Mouse (Mus musculus): Measurements from ENCODE around the gene Phykpl.
"Not testable (repeated sequence)": the region's sequence is repeated elsewhere in the genome, so short reads cannot be mapped to it uniquely, and the experiment has no call there.

Phykpl gene

GRCm38 (mm10) chr11:51586411-51586810 lies 1.9 kb downstream of the Phykpl start:
- no peak for DNase-seq (ENCODE audit: low spot score in 2 of 2)

DNA sequence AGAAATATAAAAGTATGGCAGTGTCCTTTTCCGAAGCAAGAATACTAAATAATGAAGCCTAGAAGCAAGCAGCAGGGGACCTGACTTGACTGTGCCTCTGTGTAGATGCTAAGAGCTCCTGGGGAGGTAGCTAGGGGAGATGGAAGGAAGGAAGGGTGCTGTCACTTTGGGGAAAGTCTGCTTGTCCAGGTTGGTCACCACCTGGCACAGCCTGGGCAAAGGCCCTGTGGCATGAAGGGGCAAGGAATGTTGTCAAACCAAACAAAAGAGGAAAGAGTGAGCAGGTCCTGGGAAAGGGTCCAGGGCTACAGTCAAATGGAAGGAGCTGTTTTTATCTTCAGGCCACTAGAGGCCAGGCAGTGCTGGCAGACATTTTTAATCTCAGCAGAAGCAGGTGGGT lies 2.5 kb downstream of the Phykpl start:
- DNase-seq (ENCODE audit: low spot score in 2 of 2) = no peak

DNA sequence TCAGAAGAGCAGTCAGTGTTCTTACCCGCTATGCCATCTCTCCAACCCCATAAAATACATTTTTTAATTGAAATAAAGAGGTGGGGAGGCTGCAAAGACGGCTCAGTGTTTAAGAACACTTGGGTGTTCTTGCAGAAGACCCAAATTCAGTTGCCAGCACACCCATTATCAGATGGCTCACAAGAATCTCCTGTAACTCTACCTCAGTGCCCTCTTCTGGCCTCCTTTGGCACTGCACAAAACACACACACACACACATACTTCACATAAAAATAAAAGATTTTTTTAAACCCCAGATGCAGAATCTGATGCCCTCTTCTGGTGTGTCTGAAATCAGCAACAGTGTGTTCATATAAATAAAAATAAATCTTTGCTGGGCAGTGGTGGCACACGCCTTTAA lies 4.3 kb downstream of the Phykpl start:
- DNase-seq (ENCODE audit: low spot score in 2 of 2) = no peak

- DNase-seq (ENCODE audit: low spot score in 2 of 2) = no peak
Measured at GRCm38 (mm10) chr11:51590002-51590401, 5.4 kb downstream of the Phykpl start.

GRCm38 (mm10) chr11:51591168-51591567 lies 6.6 kb downstream of the Phykpl start:
- no peak for DNase-seq (ENCODE audit: low spot score in 2 of 2)

DNA sequence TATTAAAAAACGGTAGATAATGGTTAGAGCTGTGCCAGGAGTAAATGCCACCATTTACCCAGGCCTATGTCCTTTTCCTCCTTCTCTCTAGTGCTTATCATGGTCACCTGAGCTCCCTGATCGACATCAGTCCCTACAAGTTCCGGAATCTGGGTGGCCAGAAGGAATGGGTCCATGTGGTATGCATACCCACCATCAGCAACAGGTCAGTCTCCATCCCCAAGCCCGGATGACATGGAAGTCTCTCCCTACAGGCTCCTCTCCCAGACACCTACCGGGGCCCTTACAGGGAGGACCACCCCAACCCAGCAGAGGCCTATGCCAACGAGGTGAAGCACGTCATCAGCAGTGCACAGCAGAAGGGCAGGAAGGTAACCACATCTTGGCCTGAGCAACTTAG lies 7.4 kb downstream of the Phykpl start:
- no peak for DNase-seq (ENCODE audit: low spot score in 2 of 2)

DNA sequence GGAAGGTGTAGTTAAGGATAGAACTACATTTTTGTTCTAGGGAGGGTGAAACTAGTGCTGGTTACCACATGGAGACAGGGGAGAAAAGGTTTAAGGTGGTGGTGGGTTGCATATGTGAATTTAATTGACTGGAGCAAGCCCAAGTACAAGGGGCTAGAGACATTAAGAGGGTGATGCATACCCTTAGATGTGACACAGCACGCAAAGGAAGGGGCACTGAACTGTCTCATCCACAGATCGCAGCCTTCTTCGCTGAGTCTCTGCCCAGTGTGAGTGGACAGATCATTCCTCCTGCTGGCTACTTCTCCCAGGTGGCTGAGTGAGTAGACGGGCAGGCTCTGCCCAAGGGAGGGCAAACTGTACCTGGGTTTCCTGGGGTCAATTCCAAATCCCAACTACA lies 8.8 kb downstream of the Phykpl start:
- DNase-seq (ENCODE audit: low spot score in 2 of 2) = no peak

GRCm38 (mm10) chr11:51593849-51594248 lies 9.3 kb downstream of the Phykpl start:
- DNase-seq (ENCODE audit: low spot score in 2 of 2) = no peak

DNA sequence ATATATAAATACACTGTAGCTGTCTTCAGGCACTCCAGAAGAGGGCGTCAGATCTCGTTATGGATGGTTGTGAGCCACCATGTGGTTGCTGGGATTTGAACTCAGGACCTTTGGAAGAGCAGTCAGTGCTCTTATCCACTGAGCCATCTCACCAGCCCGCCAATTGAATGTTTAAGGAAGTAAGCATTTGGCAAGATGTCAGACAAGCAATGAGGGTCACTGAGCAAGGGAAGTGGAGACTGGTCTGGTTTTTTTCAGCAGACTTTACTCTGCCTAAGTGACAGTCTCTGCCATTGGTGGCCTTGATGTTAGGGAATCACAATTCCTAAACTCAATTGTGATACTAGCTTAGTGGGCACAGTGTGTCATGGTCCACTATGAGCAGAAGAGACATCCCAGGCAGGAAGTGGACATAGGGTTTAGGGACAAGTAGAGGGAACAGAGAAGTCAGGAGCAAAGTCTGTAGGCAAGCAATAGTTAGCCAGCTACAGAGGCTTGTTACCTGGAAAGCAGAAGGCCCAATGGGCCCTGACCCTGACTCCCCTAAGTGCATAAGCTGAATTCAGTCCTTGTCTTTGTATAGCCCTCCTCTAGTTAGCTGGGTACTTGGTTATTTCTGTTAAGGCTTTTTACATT lies 10.3 kb downstream of the Phykpl start:
- DNase-seq (ENCODE audit: low spot score in 2 of 2) = no peak

DNA sequence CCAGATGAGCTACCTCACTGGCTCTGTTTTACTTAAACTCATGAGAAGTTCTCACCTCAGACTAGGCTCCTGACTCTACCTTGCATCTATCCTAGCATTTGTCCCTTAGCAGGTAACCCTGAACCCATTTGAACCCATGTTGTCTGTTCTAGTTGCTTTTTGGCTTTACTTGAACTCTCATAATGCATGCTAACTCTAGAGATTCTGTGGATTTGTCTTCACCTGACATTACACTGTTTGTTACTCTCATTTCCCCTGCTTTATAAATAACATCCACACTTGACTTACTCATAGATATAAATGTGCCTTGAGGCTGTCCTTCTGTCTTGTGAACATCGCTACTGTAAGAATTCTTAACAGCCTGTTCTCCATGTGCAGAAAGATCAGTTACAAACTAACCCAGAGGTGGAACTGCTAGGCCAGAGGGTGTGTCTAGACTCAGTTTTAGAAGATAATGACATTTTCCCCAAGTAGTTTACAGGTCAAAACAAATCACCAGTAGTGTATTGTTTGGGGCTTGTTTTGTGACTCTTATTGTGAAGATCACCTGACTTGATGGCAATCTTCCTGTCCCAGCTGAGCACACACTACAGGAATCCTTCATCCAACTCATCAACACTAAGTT lies 11.0 kb downstream of the Phykpl start:
- no peak for DNase-seq (ENCODE audit: low spot score in 2 of 2)

- DNase-seq (ENCODE audit: low spot score in 2 of 2) = no peak
Measured at GRCm38 (mm10) chr11:51597553-51597952, 13.0 kb downstream of the Phykpl start.

GRCm38 (mm10) chr11:51602253-51602652 lies 17.7 kb downstream of the Phykpl start:
- no peak for DNase-seq (ENCODE audit: low spot score in 2 of 2)

GRCm38 (mm10) chr11:51605602-51606446 lies 21.3 kb downstream of the Phykpl start:
- peak; percentile 88 to 89 for DNase-seq (ENCODE audit: low spot score in 2 of 2)

DNA sequence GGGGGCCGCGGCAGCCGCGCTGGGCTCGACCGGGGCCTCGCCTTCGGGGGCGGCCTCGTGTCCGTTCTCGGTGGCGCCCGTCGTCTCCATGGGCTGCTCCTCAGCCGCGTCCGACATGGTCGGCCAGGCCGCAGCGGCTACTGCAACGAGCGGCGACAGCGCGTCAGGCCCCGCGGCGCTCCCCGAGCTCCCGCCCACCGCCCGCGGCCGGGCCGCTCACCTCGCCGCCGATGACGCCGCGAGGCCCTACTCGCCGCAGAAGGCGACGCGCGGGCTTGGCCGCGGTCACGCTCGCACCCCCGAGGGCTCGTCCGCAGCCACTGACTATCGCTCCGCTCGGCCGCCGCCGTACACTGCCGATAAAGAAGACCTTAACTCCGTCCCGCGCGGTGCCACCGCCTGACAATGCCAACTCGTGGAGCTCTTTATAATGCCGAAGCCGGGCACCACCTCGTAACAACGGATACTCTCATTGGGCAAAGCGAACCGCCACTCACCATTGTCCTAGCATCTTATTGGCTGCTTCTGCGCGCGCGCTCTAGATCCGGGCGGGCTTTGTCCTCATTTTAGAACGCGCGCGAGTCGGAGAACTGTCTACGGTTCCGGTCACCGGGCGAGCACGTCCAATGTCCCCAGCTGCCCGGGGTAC lies 22.0 kb downstream of the Phykpl start, which contains the start of gene Hnrnpab:
TSS of gene Hnrnpab (minus strand) at position 401 of the 649 bp plus-strand sequence.
- peak; percentile 95 to 97 for DNase-seq (ENCODE audit: low spot score in 2 of 2)

DNA sequence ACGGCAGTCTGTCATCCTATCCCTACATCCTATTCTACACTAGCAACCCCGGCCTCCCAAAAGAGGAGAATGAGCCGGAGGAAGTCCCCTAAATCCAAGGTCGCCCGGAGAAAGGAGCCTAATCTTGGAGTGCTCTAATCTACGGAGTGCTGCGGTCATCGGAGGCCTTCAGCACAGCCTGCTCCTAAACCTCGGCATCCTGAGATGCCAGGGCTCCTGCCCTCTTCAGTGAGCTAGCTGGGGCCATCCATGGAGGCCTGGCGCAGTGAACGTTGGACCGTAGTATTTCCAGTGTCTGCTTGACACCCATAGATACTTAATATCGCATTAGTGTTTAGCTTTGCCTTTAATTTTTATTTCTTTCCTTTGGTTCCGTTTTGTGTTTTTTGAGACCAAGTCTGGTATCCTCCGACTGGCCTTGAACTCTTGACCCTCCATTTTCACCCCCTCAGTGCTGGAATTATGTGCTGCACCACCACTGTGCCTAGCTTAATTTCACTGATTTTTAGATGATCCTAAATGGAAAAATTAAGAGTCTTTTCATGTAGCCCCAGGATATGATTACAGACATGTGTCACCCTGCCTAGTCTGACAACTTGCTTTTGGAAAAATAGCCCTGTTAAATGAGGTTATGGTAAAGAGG lies 22.7 kb downstream of the Phykpl start:
- DNase-seq (ENCODE audit: low spot score in 2 of 2) = no peak

GRCm38 (mm10) chr11:51609266-51609909 lies 24.8 kb downstream of the Phykpl start:
- DNase-seq (ENCODE audit: low spot score in 2 of 2) = no peak

GRCm38 (mm10) chr11:51609940-51610339 lies 25.4 kb downstream of the Phykpl start:
- DNase-seq (ENCODE audit: low spot score in 2 of 2) = not testable (repeated sequence)

DNA sequence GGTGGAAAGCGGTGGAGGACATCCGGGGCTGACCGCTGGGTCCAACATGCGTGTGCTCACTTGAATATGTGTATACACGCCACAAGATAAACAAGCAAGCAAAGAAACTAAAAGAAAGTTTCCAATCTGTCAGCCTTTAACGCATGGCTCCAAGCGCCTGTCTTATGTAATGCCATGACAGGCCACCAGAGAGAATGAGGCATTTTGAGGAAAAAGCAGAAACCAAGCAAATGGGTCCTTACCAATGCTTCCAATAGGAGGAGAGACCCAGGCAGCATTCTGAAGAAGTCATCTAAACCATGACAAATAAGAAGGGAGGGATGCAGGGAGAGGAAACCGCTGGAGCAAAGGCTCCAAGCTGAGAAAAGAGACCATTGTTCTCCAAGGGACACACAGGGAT lies 29.7 kb downstream of the Phykpl start:
- DNase-seq (ENCODE audit: low spot score in 2 of 2) = no peak

GRCm38 (mm10) chr11:51615129-51615528 lies 30.6 kb downstream of the Phykpl start:
- DNase-seq (ENCODE audit: low spot score in 2 of 2) = no peak

DNA sequence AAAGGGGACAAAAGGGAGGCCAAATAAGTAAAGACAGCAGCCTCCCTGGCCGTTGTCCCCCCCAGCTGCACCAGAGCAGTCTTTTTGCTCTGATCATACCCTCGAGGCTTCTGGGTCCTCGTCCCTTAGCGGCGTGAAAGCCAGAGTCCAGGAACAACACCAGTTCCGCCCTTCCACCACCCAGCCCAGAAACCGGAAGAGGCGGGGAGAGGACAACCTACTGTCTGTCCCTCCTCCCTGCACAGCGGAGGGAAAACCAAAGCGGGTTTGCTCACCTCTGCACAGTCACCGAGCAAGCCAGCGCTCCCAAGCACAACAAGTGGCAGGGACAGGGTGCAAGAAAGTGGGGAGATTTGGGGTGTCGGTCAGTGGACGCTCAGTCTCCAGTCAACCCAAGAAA lies 31.0 kb downstream of the Phykpl start:
- peak; percentile 78 to 81 for DNase-seq (ENCODE audit: low spot score in 2 of 2)

DNA sequence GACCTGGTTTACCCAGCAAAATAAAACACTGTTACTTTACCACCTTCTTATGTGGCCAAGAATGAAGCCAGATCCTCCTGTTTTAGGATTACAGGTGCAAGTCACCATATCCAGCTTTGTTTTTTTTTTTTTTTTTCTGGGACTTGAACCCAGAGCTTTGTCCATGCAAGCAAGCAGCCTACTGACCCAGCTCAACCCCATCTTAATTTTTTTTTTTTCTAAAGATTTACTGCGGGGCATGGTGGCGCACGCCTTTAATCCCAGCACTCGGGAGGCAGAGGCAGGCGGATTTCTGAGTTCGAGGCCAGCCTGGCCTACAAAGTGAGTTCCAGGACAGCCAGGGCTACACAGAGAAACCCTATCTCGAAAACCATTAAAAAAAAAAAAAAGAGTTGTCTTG lies 31.6 kb downstream of the Phykpl start:
- not testable (repeated sequence) for DNase-seq (ENCODE audit: low spot score in 2 of 2)

Data from spleen, postnatal 36 days (tissue).